Mouse (Mus musculus) lung, embryonic 16.5 days (tissue): ENCODE results near the gene Id1. TPM values are rescaled to one million over a fixed set of nuclear protein-coding genes. Genes with fewer than 3 reads are reported as not detected.

Source experiments
- ATAC-seq: fragments of 200-750 bp; cut with Nextera tagmentation; 2 replicates; pipeline ENCODE4 v1.8.0; 2017; ENCODE audit warnings: low read depth, mild to moderate bottlenecking, moderate library complexity
- H3K27ac ChIP-seq: fragments of 300-500 bp; sonication (generic); 2 replicates; pipeline ENCODE4 v1.5.1; 2014; ENCODE audit warnings: mild to moderate bottlenecking, control low read depth, low read length
- H3K27me3 ChIP-seq: fragments of 300-500 bp; sonication (generic); 2 replicates; pipeline ENCODE4 v1.6.1; 2014; ENCODE audit warnings: low read depth, low read length, mixed read lengths; ENCODE audit not compliant: control insufficient read depth, insufficient read depth
- H3K36me3 ChIP-seq: fragments of 300-500 bp; sonication (generic); 2 replicates; pipeline ENCODE4 v1.6.1; 2014; ENCODE audit warnings: low read length; ENCODE audit not compliant: control insufficient read depth, insufficient read depth
- H3K4me1 ChIP-seq: fragments of 300-500 bp; sonication (generic); replicated peaks from 2 replicates; pipeline ENCODE4 v1.6.1; 2014; ENCODE audit warnings: low read length, mixed read lengths; ENCODE audit not compliant: control insufficient read depth, insufficient read depth
- H3K4me2 ChIP-seq: fragments of 300-500 bp; sonication (generic); 2 replicates; pipeline ENCODE4 v1.6.1; 2014; ENCODE audit warnings: low read depth, low read length, control low read depth
- H3K4me3 ChIP-seq: fragments of 300-500 bp; sonication (generic); 2 replicates; pipeline ENCODE4 v1.5.1; 2014; ENCODE audit warnings: mild to moderate bottlenecking, low read length, control low read depth
- H3K9ac ChIP-seq: fragments of 300-500 bp; sonication (generic); 2 replicates; pipeline ENCODE4 v1.6.1; 2014; ENCODE audit warnings: low read length, control low read depth
- H3K9me3 ChIP-seq: fragments of 300-500 bp; sonication (generic); 2 replicates; pipeline ENCODE4 v1.6.1; 2016; ENCODE audit warnings: low read length; ENCODE audit not compliant: control insufficient read depth
- WGBS: fragments of 180-500 bp; shearing (Covaris S2); extraction: QIAGEN DNeasy Blood & Tissue Kit; methylation state at CpG from one replicate; pipeline ENCODE4 v1.1.7; 2014; 5-methylcytosine and 5-hydroxymethylcytosine counted together
- polyA plus RNA-seq: library from polyadenylated mRNA; unstranded; fragments of >200 nt; fragmentation: Nextera tagmentation; extraction: Ambion mirVana; gene quantifications from 2 replicates; pipeline ENCODE4 v1.2.1, GENCODE M21; 2015

The Id1 gene
- polyA plus RNA-seq, 1 experiment from 2014 or later: 189 TPM

GRCm38 (mm10) chr2:152700138-152700537 lies 35.9 kb upstream of the Id1 start:
- Histone ChIP-seq H3K27me3 (no peaks in the 10 kb centered on the region), H3K9me3 (no peaks in the 10 kb centered on the region), H3K27ac (no peak overlapping the region), H3K36me3 (peaks cover 55% of the 10 kb centered on the region), H3K9ac (no peak overlapping the region), H3K4me2 (no peak overlapping the region), H3K4me3 (no peak overlapping the region), H3K4me1 (peaks cover 9% of the 10 kb centered on the region)
- 89% methylated on average over 10 of the region's 10 CpGs for WGBS
- no peak for ATAC-seq

GRCm38 (mm10) chr2:152700725-152701124 lies 35.3 kb upstream of the Id1 start:
- no peak overlapping the region for H3K4me2 ChIP-seq
- ATAC-seq: no peak

DNA sequence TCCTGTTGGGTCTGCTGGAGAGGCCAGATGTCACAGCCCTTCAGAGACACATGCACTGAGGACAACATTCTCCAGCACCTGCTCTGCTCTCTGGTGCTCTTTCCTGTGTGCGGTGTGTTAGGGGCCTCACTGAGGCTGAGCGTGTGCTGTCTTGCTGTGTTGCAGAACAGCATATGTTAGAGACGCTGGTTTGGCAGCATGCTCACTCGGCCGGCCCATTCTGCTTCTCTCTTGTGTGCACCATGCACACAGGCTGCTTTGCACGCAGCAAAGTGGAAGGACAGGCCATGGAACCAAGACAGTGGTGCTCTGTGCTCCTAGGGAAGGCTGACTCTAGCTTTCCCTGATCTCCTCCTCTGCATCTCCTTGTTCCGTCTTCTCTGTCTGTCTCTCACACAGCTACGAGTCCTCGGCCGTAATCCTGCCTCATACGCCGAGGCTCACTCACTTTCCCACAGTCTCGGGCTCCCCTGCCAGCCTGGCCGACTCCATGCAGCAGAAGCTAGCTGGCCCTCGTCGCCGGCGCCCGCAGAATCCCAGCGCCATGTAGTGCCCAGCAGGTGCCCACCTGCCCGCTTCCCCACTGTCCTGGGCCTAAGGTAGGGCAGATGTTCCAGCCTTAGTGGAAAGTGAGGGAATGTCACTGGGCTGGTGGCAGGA lies 32.3 kb upstream of the Id1 start:
- Histone ChIP-seq H3K9ac (no peak overlapping the region), H3K36me3 (peaks cover 46% of the 10 kb centered on the region), H3K27ac (no peak overlapping the region), H3K4me2 (no peak overlapping the region), H3K4me1 (peaks cover 30% of the 10 kb centered on the region), H3K4me3 (no peak overlapping the region), H3K9me3 (no peaks in the 10 kb centered on the region), H3K27me3 (no peaks in the 10 kb centered on the region)
- WGBS: 90% methylated on average over 21 of the region's 21 CpGs
- no peak for ATAC-seq

More at GRCm38 (mm10) chr2:152700725-152701124, 35.3 kb upstream of the Id1 start:
- peaks cover 13% of the 10 kb centered on the region for H3K4me1 ChIP-seq
- WGBS: 90% methylated on average over 8 of the region's 8 CpGs
- no peaks in the 10 kb centered on the region for H3K9me3 ChIP-seq
- no peak overlapping the region for H3K9ac ChIP-seq
- peaks cover 55% of the 10 kb centered on the region for H3K36me3 ChIP-seq
- H3K27ac ChIP-seq: no peak overlapping the region
- no peaks in the 10 kb centered on the region for H3K27me3 ChIP-seq
- no peak overlapping the region for H3K4me3 ChIP-seq

DNA sequence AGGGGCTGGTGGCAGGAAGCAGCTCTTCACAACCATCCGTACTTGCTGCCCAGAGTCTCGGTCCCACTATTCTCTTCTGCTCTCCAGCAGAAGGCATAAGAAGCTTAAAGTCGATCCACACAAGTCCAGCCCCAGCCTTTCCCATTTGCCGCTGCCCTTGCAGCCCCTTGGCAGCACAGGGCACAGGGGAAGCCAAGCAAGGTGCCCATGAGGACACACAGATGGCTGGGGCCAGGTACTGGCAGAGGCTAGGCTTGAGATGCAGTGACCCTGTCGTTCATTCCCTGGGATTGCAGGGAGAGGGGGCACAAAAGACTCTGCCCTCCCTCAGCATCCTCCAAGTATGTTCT lies 31.8 kb upstream of the Id1 start:
- H3K4me3 ChIP-seq: no peak overlapping the region
- no peak for ATAC-seq
- H3K27me3 ChIP-seq: no peaks in the 10 kb centered on the region
- no peak overlapping the region for H3K4me2 ChIP-seq
- H3K9me3 ChIP-seq: no peaks in the 10 kb centered on the region
- no peak overlapping the region for H3K9ac ChIP-seq
- H3K27ac ChIP-seq: no peak overlapping the region
- H3K4me1 ChIP-seq: peaks cover 30% of the 10 kb centered on the region
- 80% methylated on average over 5 of the region's 5 CpGs for WGBS
- H3K36me3 ChIP-seq: peaks cover 46% of the 10 kb centered on the region

DNA sequence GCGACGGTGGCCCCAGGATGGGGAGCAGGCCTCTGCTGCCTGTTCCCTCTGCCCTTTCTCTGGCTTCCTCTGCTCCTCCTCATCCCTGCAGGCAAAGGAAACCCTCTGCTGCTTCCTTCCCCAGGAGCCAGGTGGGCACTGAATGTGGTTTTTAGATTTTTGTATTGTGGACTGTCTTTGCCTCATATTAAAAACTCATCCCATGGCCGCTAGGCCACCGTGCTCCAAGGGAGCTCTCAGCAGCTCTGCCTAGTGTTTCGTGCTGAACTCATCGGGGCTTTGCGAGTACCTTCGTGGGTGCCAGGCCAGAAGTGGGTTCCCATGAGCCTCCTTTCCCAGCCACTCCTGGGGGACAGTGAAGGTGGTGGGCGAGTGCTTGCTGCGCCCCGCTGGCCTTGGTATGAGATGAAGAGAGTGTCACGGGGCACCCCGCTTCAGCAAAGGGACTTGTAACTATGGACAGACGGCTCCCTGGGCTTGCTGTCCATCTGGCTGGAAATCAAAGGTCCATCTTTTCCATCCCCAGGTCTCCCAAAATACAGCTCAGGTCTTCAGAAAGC lies 31.2 kb upstream of the Id1 start:
- WGBS: 88% methylated on average over 14 of the region's 14 CpGs
- peaks cover 30% of the 10 kb centered on the region for H3K4me1 ChIP-seq
- no peaks in the 10 kb centered on the region for H3K27me3 ChIP-seq
- no peaks in the 10 kb centered on the region for H3K9me3 ChIP-seq
- H3K9ac ChIP-seq: no peak overlapping the region
- peak overlapping the region; percentile 97 for H3K27ac ChIP-seq
- ATAC-seq: no peak
- peaks cover 46% of the 10 kb centered on the region for H3K36me3 ChIP-seq
- no peak overlapping the region for H3K4me2 ChIP-seq
- H3K4me3 ChIP-seq: no peak overlapping the region

- Histone ChIP-seq H3K9ac (peak overlapping the region; percentile 19; the same call in 1 of the 2 replicates), H3K27ac (peak overlapping the region; percentile 97), H3K4me1 (peaks cover 30% of the 10 kb centered on the region), H3K9me3 (no peaks in the 10 kb centered on the region), H3K4me2 (no peak overlapping the region), H3K27me3 (no peaks in the 10 kb centered on the region), H3K4me3 (no peak overlapping the region), H3K36me3 (peaks cover 37% of the 10 kb centered on the region)
- peak; percentile 67 for ATAC-seq
- WGBS: 50% methylated on average over 22 of the region's 22 CpGs
Observed at GRCm38 (mm10) chr2:152705993-152706571, 30.0 kb upstream of the Id1 start.

- Histone ChIP-seq H3K9me3 (no peaks in the 10 kb centered on the region), H3K4me2 (peak overlapping the region; percentile 82), H3K4me3 (peak overlapping the region; percentile 51), H3K27me3 (no peaks in the 10 kb centered on the region), H3K4me1 (peaks cover 30% of the 10 kb centered on the region), H3K36me3 (peaks cover 26% of the 10 kb centered on the region), H3K9ac (peak overlapping the region; percentile 80), H3K27ac (peak overlapping the region; percentile 97)
- WGBS: 14% methylated on average over 7 of the region's 7 CpGs
- ATAC-seq: no peak
Observed at GRCm38 (mm10) chr2:152707186-152707585, 28.9 kb upstream of the Id1 start.

- H3K4me1 ChIP-seq: peaks cover 30% of the 10 kb centered on the region
Observed at GRCm38 (mm10) chr2:152707627-152708026, 28.4 kb upstream of the Id1 start.

DNA sequence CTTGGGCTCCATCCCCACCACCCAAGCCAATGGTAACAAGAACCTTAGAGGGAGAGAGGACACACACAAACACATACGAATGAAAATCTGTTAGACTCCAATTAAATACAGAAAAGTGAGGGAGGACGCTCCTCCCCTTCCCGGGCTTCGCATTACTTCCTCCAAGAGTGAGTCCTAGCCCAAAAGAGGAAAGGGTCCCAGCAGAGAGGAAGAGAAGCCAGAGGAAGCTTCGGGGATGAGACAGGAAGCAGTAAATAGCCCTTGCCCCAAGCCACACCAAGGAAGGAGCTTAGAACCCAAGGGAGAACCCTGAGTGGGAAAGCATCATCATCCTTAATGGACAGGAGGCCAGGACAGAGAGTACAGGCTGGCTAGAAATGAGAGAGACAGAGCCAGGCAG lies 27.0 kb upstream of the Id1 start:
- Histone ChIP-seq H3K27ac (no peak overlapping the region), H3K9me3 (no peaks in the 10 kb centered on the region), H3K36me3 (peaks cover 12% of the 10 kb centered on the region), H3K4me3 (no peak overlapping the region), H3K4me1 (peaks cover 30% of the 10 kb centered on the region), H3K4me2 (no peak overlapping the region), H3K9ac (no peak overlapping the region), H3K27me3 (no peaks in the 10 kb centered on the region)
- ATAC-seq: no peak
- WGBS: 75% methylated on average over 5 of the region's 5 CpGs

More at GRCm38 (mm10) chr2:152707627-152708026, 28.4 kb upstream of the Id1 start:
- WGBS: 2% methylated on average over 23 of the region's 31 CpGs
- peaks cover 22% of the 10 kb centered on the region for H3K36me3 ChIP-seq
- H3K27ac ChIP-seq: peak overlapping the region; percentile 97
- H3K4me2 ChIP-seq: peak overlapping the region; percentile 82
- no peaks in the 10 kb centered on the region for H3K9me3 ChIP-seq
- no peaks in the 10 kb centered on the region for H3K27me3 ChIP-seq
- peak overlapping the region; percentile 80 for H3K9ac ChIP-seq
- peak overlapping the region; percentile 51 for H3K4me3 ChIP-seq
- peak; percentile 97 for ATAC-seq
